Mouse (Mus musculus) embryonic facial prominence, embryonic 11.5 days (tissue): ENCODE results near the gene Gpr137c. TPM values are rescaled to one million over a fixed set of nuclear protein-coding genes. Genes with fewer than 3 reads are reported as not detected.

Source experiments
- ATAC-seq: fragments of 200-750 bp; cut with Nextera tagmentation; replicated peaks from 2 replicates; pipeline ENCODE4 v1.8.0; 2017; ENCODE audit warnings: low read depth; ENCODE audit not compliant: insufficient number of reproducible peaks, low FRiP score, low TSS enrichment
- DNase-seq: peaks from one replicate; pipeline ENCODE4 v3.0.0-alpha.2; 2015; ENCODE audit warnings: low spot score
- H3K27ac ChIP-seq: fragments of 300-500 bp; sonication (generic); replicated peaks from 2 replicates; pipeline ENCODE4 v1.5.1; 2014; ENCODE audit warnings: mild to moderate bottlenecking, low read depth, low read length, control low read depth
- H3K27me3 ChIP-seq: fragments of 300-500 bp; sonication (generic); 2 replicates; pipeline ENCODE4 v1.6.1; 2014; ENCODE audit warnings: mild to moderate bottlenecking, low read length, moderate library complexity, mixed read lengths; ENCODE audit not compliant: control insufficient read depth, insufficient read depth
- H3K36me3 ChIP-seq: fragments of 300-500 bp; sonication (generic); replicated peaks from 2 replicates; pipeline ENCODE4 v1.6.1; 2014; ENCODE audit warnings: low read depth, mild to moderate bottlenecking, low read length, moderate library complexity, mixed read lengths; ENCODE audit not compliant: control insufficient read depth, insufficient read depth
- H3K4me1 ChIP-seq: fragments of 300-500 bp; sonication (generic); 2 replicates; pipeline ENCODE4 v1.6.1; 2014; ENCODE audit warnings: low read length, mixed read lengths; ENCODE audit not compliant: control insufficient read depth, insufficient read depth
- H3K4me2 ChIP-seq: fragments of 300-500 bp; sonication (generic); 2 replicates; pipeline ENCODE4 v1.6.1; 2014; ENCODE audit warnings: low read depth, mild to moderate bottlenecking, control low read depth, low read length, moderate library complexity
- H3K4me3 ChIP-seq: fragments of 300-500 bp; sonication (generic); 2 replicates; pipeline ENCODE4 v1.5.1; 2014; ENCODE audit warnings: low read depth, low read length, control low read depth
- H3K9ac ChIP-seq: fragments of 300-500 bp; sonication (generic); replicated peaks from 2 replicates; pipeline ENCODE4 v1.6.1; 2014; ENCODE audit warnings: mild to moderate bottlenecking, control low read depth, low read length
- H3K9me3 ChIP-seq: fragments of 300-500 bp; sonication (generic); replicated peaks from 2 replicates; pipeline ENCODE4 v1.6.1; 2016; ENCODE audit warnings: mild to moderate bottlenecking, low read length, inconsistent platforms, mixed read lengths; ENCODE audit not compliant: control insufficient read depth
- WGBS: fragments of 180-500 bp; shearing (Covaris S2); extraction: QIAGEN DNeasy Blood & Tissue Kit; methylation state at CpG from one replicate; pipeline ENCODE4 v1.1.7; 2014; 5-methylcytosine and 5-hydroxymethylcytosine counted together
- polyA plus RNA-seq: library from polyadenylated mRNA; unstranded; fragments of >200 nt; fragmentation: Nextera tagmentation; extraction: Ambion mirVana; gene quantifications from 2 replicates; pipeline ENCODE4 v1.2.1, GENCODE M21; 2014

Gpr137c gene
- polyA plus RNA-seq, 1 experiment from 2014 or later = 4.4 TPM

GRCm38 (mm10) chr14:45241613-45242012, 22.1 kb downstream of the Gpr137c start:
- Histone ChIP-seq H3K27me3 (no peaks in the 10 kb centered on the region), H3K27ac (no peak overlapping the region), H3K4me2 (no peak overlapping the region), H3K9ac (no peak overlapping the region), H3K4me3 (no peak overlapping the region), H3K9me3 (no peaks in the 10 kb centered on the region), H3K4me1 (no peaks in the 10 kb centered on the region), H3K36me3 (no peaks in the 10 kb centered on the region)
- no peak for DNase-seq
- 50% methylated on average over 1 of the region's 1 CpGs for WGBS
- ATAC-seq = no peak

GRCm38 (mm10) chr14:45251548-45252076, 32.1 kb downstream of the Gpr137c start:
- no peaks in the 10 kb centered on the region for H3K9me3 ChIP-seq
- H3K27me3 ChIP-seq = no peaks in the 10 kb centered on the region
- WGBS = 88% methylated on average over 4 of the region's 4 CpGs
- ATAC-seq (no peak), DNase-seq (no peak)
- H3K4me2 ChIP-seq = no peak overlapping the region
- H3K27ac ChIP-seq = no peak overlapping the region
- no peak overlapping the region for H3K4me3 ChIP-seq
- no peaks in the 10 kb centered on the region for H3K36me3 ChIP-seq
- H3K9ac ChIP-seq = no peak overlapping the region
- no peaks in the 10 kb centered on the region for H3K4me1 ChIP-seq

GRCm38 (mm10) chr14:45263831-45264592, 44.5 kb downstream of the Gpr137c start:
- Histone ChIP-seq H3K36me3 (no peaks in the 10 kb centered on the region), H3K27me3 (no peaks in the 10 kb centered on the region), H3K9ac (no peak overlapping the region), H3K27ac (no peak overlapping the region), H3K4me3 (no peak overlapping the region), H3K4me1 (no peaks in the 10 kb centered on the region), H3K9me3 (no peaks in the 10 kb centered on the region), H3K4me2 (no peak overlapping the region)
- 86% methylated on average over 3 of the region's 3 CpGs for WGBS
- ATAC-seq = no peak
- no peak for DNase-seq

GRCm38 (mm10) chr14:45275816-45276215, 56.3 kb downstream of the Gpr137c start:
- Histone ChIP-seq H3K4me2 (no peak overlapping the region), H3K4me1 (no peaks in the 10 kb centered on the region), H3K27me3 (no peaks in the 10 kb centered on the region), H3K4me3 (no peak overlapping the region), H3K27ac (no peak overlapping the region), H3K9ac (no peak overlapping the region), H3K36me3 (no peaks in the 10 kb centered on the region), H3K9me3 (no peaks in the 10 kb centered on the region)
- DNase-seq (no peak), ATAC-seq (no peak)
- 81% methylated on average over 6 of the region's 6 CpGs for WGBS

GRCm38 (mm10) chr14:45282066-45282465, 62.5 kb downstream of the Gpr137c start:
- no peak overlapping the region for H3K4me2 ChIP-seq
- no peak overlapping the region for H3K27ac ChIP-seq
- H3K9ac ChIP-seq = no peak overlapping the region
- H3K27me3 ChIP-seq = no peaks in the 10 kb centered on the region
- ATAC-seq = no peak
- no peaks in the 10 kb centered on the region for H3K36me3 ChIP-seq
- H3K4me3 ChIP-seq = no peak overlapping the region
- DNase-seq = no peak
- 90% methylated on average over 3 of the region's 3 CpGs for WGBS
- H3K9me3 ChIP-seq = no peaks in the 10 kb centered on the region
- H3K4me1 ChIP-seq = no peaks in the 10 kb centered on the region

- Histone ChIP-seq H3K4me3 (no peak overlapping the region), H3K9me3 (no peaks in the 10 kb centered on the region), H3K27ac (no peak overlapping the region), H3K4me1 (no peaks in the 10 kb centered on the region), H3K27me3 (no peaks in the 10 kb centered on the region), H3K4me2 (no peak overlapping the region), H3K36me3 (no peaks in the 10 kb centered on the region), H3K9ac (no peak overlapping the region)
- DNase-seq (no peak), ATAC-seq (no peak)
- 65% methylated on average over 4 of the region's 4 CpGs for WGBS
Observed at GRCm38 (mm10) chr14:45291608-45292007, 72.1 kb downstream of the Gpr137c start.

- Histone ChIP-seq H3K9ac (no peak overlapping the region), H3K27ac (no peak overlapping the region), H3K4me1 (no peaks in the 10 kb centered on the region), H3K36me3 (peaks cover 2% of the 10 kb centered on the region), H3K9me3 (no peaks in the 10 kb centered on the region), H3K4me3 (no peak overlapping the region), H3K4me2 (no peak overlapping the region), H3K27me3 (no peaks in the 10 kb centered on the region)
- DNase-seq (no peak), ATAC-seq (no peak)
- WGBS = 61% methylated on average over 4 of the region's 4 CpGs
Observed at GRCm38 (mm10) chr14:45303939-45304338, 84.4 kb downstream of the Gpr137c start.

GRCm38 (mm10) chr14:45304389-45304788, 84.9 kb downstream of the Gpr137c start:
- Histone ChIP-seq H3K4me3 (no peak overlapping the region), H3K4me1 (no peaks in the 10 kb centered on the region), H3K4me2 (no peak overlapping the region), H3K9ac (no peak overlapping the region), H3K9me3 (no peaks in the 10 kb centered on the region), H3K27ac (no peak overlapping the region), H3K27me3 (no peaks in the 10 kb centered on the region), H3K36me3 (peaks cover 2% of the 10 kb centered on the region)
- WGBS = 76% methylated on average over 4 of the region's 4 CpGs
- DNase-seq (no peak), ATAC-seq (no peak)
